Mouse (Mus musculus) cerebellum, adult 2 months (tissue): ENCODE results near the gene Kdm5b. TPM values are rescaled to one million over a fixed set of nuclear protein-coding genes. Genes with fewer than 3 reads are reported as not detected.

ENCODE experiments used
- DNase-seq, 2 experiments: peaks; one replicate each; pipeline ENCODE4 v3.0.0; 2021
- H3K27ac ChIP-seq: fragments of 200-500 bp; 2 replicates; pipeline ENCODE4 v1.5.1; 2012; ENCODE audit warnings: low read length, control low read depth, inconsistent platforms; ENCODE audit not compliant: insufficient read depth
- H3K27me3 ChIP-seq: fragments of 200-500 bp; 2 replicates; pipeline ENCODE4 v1.6.1; 2012; ENCODE audit warnings: inconsistent platforms, mild to moderate bottlenecking, low read length, moderate library complexity; ENCODE audit not compliant: control insufficient read depth, insufficient read depth
- H3K4me1 ChIP-seq: fragments of 200-500 bp; 2 replicates; pipeline ENCODE4 v1.6.1; 2011; ENCODE audit warnings: low read length; ENCODE audit not compliant: control insufficient read depth, insufficient read depth
- H3K4me3 ChIP-seq: fragments of 200-500 bp; replicated peaks from 2 replicates; pipeline ENCODE3; 2011; ENCODE audit warnings: mild to moderate bottlenecking, low read depth, low read length, control low read depth; ENCODE audit not compliant: insufficient read depth
- CTCF ChIP-seq: fragments of 200-500 bp; IDR thresholded peaks from 2 replicates; pipeline ENCODE4 v1.5.1; 2011; ENCODE audit warnings: low read depth, mild to moderate bottlenecking, control low read depth, low read length, moderate library complexity, borderline replicate concordance; ENCODE audit not compliant: insufficient read depth
- POLR2A ChIP-seq: fragments of 200-500 bp; IDR thresholded peaks from 2 replicates; pipeline ENCODE4 v1.6.1; 2011; ENCODE audit warnings: low read length, control low read depth, borderline replicate concordance; ENCODE audit not compliant: insufficient read depth
- WGBS: fragments of 180-500 bp; shearing (Covaris S2); methylation state at CpG from one replicate; pipeline ENCODE4 v1.1.7; 2018; 5-methylcytosine and 5-hydroxymethylcytosine counted together
- polyA plus RNA-seq: library from polyadenylated mRNA; depleted of rRNA; stranded (reverse); fragments of >200 nt; gene quantifications from 2 replicates; pipeline ENCODE4 v1.2.3, GENCODE M21; 2012

The Kdm5b gene
- polyA plus RNA-seq, 1 experiment = 20.5 TPM

GRCm38 (mm10) chr1:134646261-134646962 is 86.4 kb downstream of the Kdm5b start, which contains the start of gene Syt2:
Gene Syt2 (plus strand): TSS chr1:134646677.
- Histone ChIP-seq H3K27me3 (no peaks in the 10 kb centered on the region), H3K4me1 (peaks cover 26% of the 10 kb centered on the region), H3K4me3 (peak within 1 kb of the TSS; percentile 59), H3K27ac (peak within 1 kb of the TSS; percentile 78)
- WGBS = under 1% methylated on average over 63 of the region's 63 CpGs
- TF ChIP-seq CTCF (no peak), POLR2A (no peak; the same call in 1 of the 2 replicates)
- peak; percentile 81 to 85 for DNase-seq

GRCm38 (mm10) chr1:134646963-134647282 is 87.0 kb downstream of the Kdm5b start:
- TF ChIP-seq POLR2A = no peak
- TF ChIP-seq CTCF = no peak
- H3K4me3 ChIP-seq = peak overlapping the region; percentile 59
- H3K4me1 ChIP-seq = peaks cover 31% of the 10 kb centered on the region
- H3K27ac ChIP-seq = peak overlapping the region; percentile 78; the same call in 1 of the 2 replicates
- H3K27me3 ChIP-seq = no peaks in the 10 kb centered on the region
- peak; percentile 49 to 64 for DNase-seq
- under 1% methylated on average over 28 of the region's 28 CpGs for WGBS

GRCm38 (mm10) chr1:134647591-134647990 is 87.6 kb downstream of the Kdm5b start:
- H3K27ac ChIP-seq = peak overlapping the region; percentile 53
- H3K4me3 ChIP-seq = peak overlapping the region; percentile 59
- 31% methylated on average over 7 of the region's 7 CpGs for WGBS
- TF ChIP-seq CTCF (no peak), POLR2A (no peak)
- peaks cover 37% of the 10 kb centered on the region for H3K4me1 ChIP-seq
- DNase-seq = peak; percentile 42 to 48
- no peaks in the 10 kb centered on the region for H3K27me3 ChIP-seq

GRCm38 (mm10) chr1:134650816-134651215 is 90.8 kb downstream of the Kdm5b start:
- WGBS = 11% methylated on average over 5 of the region's 5 CpGs
- peak overlapping the region; percentile 55 for H3K27ac ChIP-seq
- peaks cover 44% of the 10 kb centered on the region for H3K4me1 ChIP-seq
- no peak overlapping the region for H3K4me3 ChIP-seq
- TF ChIP-seq POLR2A = no peak
- no peak for TF ChIP-seq CTCF
- peak; percentile 64 to 84 for DNase-seq
- H3K27me3 ChIP-seq = no peaks in the 10 kb centered on the region

- H3K4me1 ChIP-seq = peaks cover 44% of the 10 kb centered on the region
- H3K27ac ChIP-seq = peak overlapping the region; percentile 55
- no peak for TF ChIP-seq CTCF
- TF ChIP-seq POLR2A = no peak
- WGBS = 8% methylated on average over 13 of the region's 13 CpGs
- H3K4me3 ChIP-seq = peak overlapping the region; percentile 1
- no peaks in the 10 kb centered on the region for H3K27me3 ChIP-seq
- DNase-seq = peak; percentile 64 to 65
Measured at GRCm38 (mm10) chr1:134651268-134651850, 91.4 kb downstream of the Kdm5b start.

- no peak for TF ChIP-seq CTCF
- TF ChIP-seq POLR2A = no peak
- Histone ChIP-seq H3K27me3 (no peaks in the 10 kb centered on the region), H3K27ac (peak overlapping the region; percentile 55), H3K4me1 (peaks cover 44% of the 10 kb centered on the region), H3K4me3 (peak overlapping the region; percentile 25)
- DNase-seq = peak; percentile 62 to 66
- 21% methylated on average over 4 of the region's 4 CpGs for WGBS
Measured at GRCm38 (mm10) chr1:134651851-134652398, 92.0 kb downstream of the Kdm5b start.

- no peak overlapping the region for H3K27ac ChIP-seq
- DNase-seq = no peak
- H3K4me1 ChIP-seq = peaks cover 46% of the 10 kb centered on the region
- TF ChIP-seq CTCF (no peak), POLR2A (no peak)
- no peak overlapping the region for H3K4me3 ChIP-seq
- no peaks in the 10 kb centered on the region for H3K27me3 ChIP-seq
- 51% methylated on average over 10 of the region's 10 CpGs for WGBS
Measured at GRCm38 (mm10) chr1:134653603-134654257, 93.8 kb downstream of the Kdm5b start.

GRCm38 (mm10) chr1:134658841-134659240 is 98.9 kb downstream of the Kdm5b start:
- Histone ChIP-seq H3K4me1 (peaks cover 21% of the 10 kb centered on the region), H3K27ac (no peak overlapping the region; the same call in 1 of the 2 replicates), H3K4me3 (no peak overlapping the region), H3K27me3 (no peaks in the 10 kb centered on the region)
- DNase-seq = no peak
- TF ChIP-seq POLR2A (no peak), CTCF (no peak)
- 51% methylated on average over 7 of the region's 7 CpGs for WGBS
